11 mouse cellular contexts compared by ENCODE assay signal in genomic region chr3:145817276-145817675, GRCm38 (mm10). TPM values are rescaled to one million over a fixed set of nuclear protein-coding genes. Genes with fewer than 3 reads are reported as not detected.
DNase-seq lines count a peak whose midpoint lies in the region; ATAC-seq and TF ChIP-seq lines count a peak whose summit lies in the region.
"Had no signal": no experiment of that assay in that cellular context is flagged by ENCODE, and none has a peak within 500 bp of the region (broad histone marks: within the 10 kb centered on the region; RNA-seq: fewer than 3 reads in every experiment).

No protein-coding gene starts in this region.

- H3K36me3 ChIP-seq in heart, embryonic 13.5 days = no peaks in the 10 kb centered on the region
- no peaks in the 10 kb centered on the region for H3K36me3 ChIP-seq in forebrain, embryonic 15.5 days

- H3K27me3 ChIP-seq in heart, embryonic 13.5 days (replicated peaks) = no peaks in the 10 kb centered on the region
- H3K27me3 ChIP-seq in Patski = no peaks in the 10 kb centered on the region
- H3K27me3 ChIP-seq in forebrain, embryonic 15.5 days = no peaks in the 10 kb centered on the region

- peak overlapping the region; percentile 66 for H3K27ac ChIP-seq in heart, embryonic 13.5 days (replicated peaks)
- H3K27ac ChIP-seq in forebrain, embryonic 15.5 days (replicated peaks) = no peak overlapping the region
- H3K27ac ChIP-seq: midbrain, embryonic 12.5 days had no signal

- H3K9me3 ChIP-seq in heart, embryonic 13.5 days = no peaks in the 10 kb centered on the region
- H3K9me3 ChIP-seq in forebrain, embryonic 15.5 days = no peaks in the 10 kb centered on the region
- H3K9me3 ChIP-seq: midbrain, embryonic 12.5 days had no signal

- peaks cover 47% of the 10 kb centered on the region for H3K4me1 ChIP-seq in heart, embryonic 13.5 days
- H3K4me1 ChIP-seq in forebrain, embryonic 15.5 days = 0 out of 2 replicates have a peak, but pooled peaks cover 8% of the 10 kb centered on the region

- in situ Hi-C loops in Patski (cut with MboI; ENCODE audit: low pct_unique_long_range_greater_than_20kb) = no loop called here

- no peak for TF ChIP-seq CTCF in Patski (IDR thresholded peaks at IDR 0.05)

- H3K9ac ChIP-seq in heart, embryonic 13.5 days = no peak overlapping the region
- H3K9ac ChIP-seq in forebrain, embryonic 15.5 days (replicated peaks) = no peak overlapping the region
- H3K9ac ChIP-seq: midbrain, embryonic 12.5 days had no signal

- POLR2A ChIA-PET in Patski (lab: Charles Lee) = interaction anchor here (1.2 kb wide), 1 partner anchor 10 kb away, joined by 4 read pairs; no protein-coding TSS in a partner anchor

- CTCF ChIA-PET in Patski (lab: Charles Lee) = interaction anchor here (1.0 to 1.8 kb wide), 5 partner anchors 10 to 52 kb away, joined by 3 to 7 read pairs (median 3); no protein-coding TSS in a partner anchor

- WGBS in heart, embryonic 13.5 days = 52% methylated on average over 6 of the region's 6 CpGs
- 34% methylated on average over 6 of the region's 6 CpGs for WGBS in forebrain, embryonic 15.5 days

- H3K4me2 ChIP-seq in heart, embryonic 13.5 days = peak overlapping the region; percentile 28; the same call in 1 of the 2 replicates
- H3K4me2 ChIP-seq in forebrain, embryonic 15.5 days (replicated peaks) = no peak overlapping the region
- H3K4me2 ChIP-seq: midbrain, embryonic 12.5 days had no signal

- DNase-seq in heart, postnatal 4 days = no peak
- no peak for DNase-seq in Patski (ENCODE audit: low read depth, low spot score)
- DNase-seq in kidney, postnatal 36 days = peak; percentile 25 to 29
- no peak for DNase-seq in adrenal gland, adult 8-10 months
- no peak for DNase-seq in left cerebral cortex, adult 8-10 months (ENCODE audit: low spot score in 2 of 2)
- DNase-seq in adrenal gland, postnatal 10 days = no peak
- DNase-seq: spleen, adult 18-20 months had no signal

- no peak overlapping the region for H3K4me3 ChIP-seq in heart, embryonic 13.5 days
- no peak overlapping the region for H3K4me3 ChIP-seq in forebrain, embryonic 15.5 days
- H3K4me3 ChIP-seq: erythroblast, embryonic 14.5 days; midbrain, embryonic 12.5 days had no signal

- ATAC-seq in heart, embryonic 13.5 days (ENCODE audit: extremely low read depth, insufficient number of reproducible peaks, low FRiP score, low TSS enrichment) = no peak
- peak; percentile 35 for ATAC-seq in Patski
- ATAC-seq in forebrain, embryonic 15.5 days (replicated peaks) = peak; percentile 46; the same call in 1 of the 2 replicates

RNA-seq across cellular contexts. Expression of gene Ddah1, which starts 58.8 kb away (rescaled TPM):
- polyA plus RNA-seq in heart, embryonic 13.5 days (2015; fragmentation: Nextera tagmentation; extraction: Ambion mirVana) = 26.0 and 27.9 TPM in 2 replicates
- 10 to 100 TPM; 15.5 to 15.9 TPM for total RNA-seq in heart, postnatal 4 days (2021)
- 138 TPM for polyA plus RNA-seq in Patski (2021)
- polyA plus RNA-seq in forebrain, embryonic 15.5 days (2015; fragmentation: Nextera tagmentation; extraction: Ambion mirVana) = 162 and 170 TPM in 2 replicates
- total RNA-seq in adrenal gland, adult 8-10 months (2022) = 1 to 10 TPM; 3.1 to 4.1 (median 3.3) TPM
- total RNA-seq in left cerebral cortex, adult 8-10 months (2022) = 10 to 100 TPM; 64.6 to 66.9 (median 65.7) TPM
- total RNA-seq in adrenal gland, postnatal 10 days (2021) = 10 to 100 TPM; 11.0 to 13.7 TPM

Comparison
In these comparisons a context has a peak if more than half of its experiments do, and no peak if none do; other contexts are left out.
1. DNase-seq: peak in kidney, postnatal 36 days (2 of 2); none in heart, postnatal 4 days (single experiment), Patski (single experiment), adrenal gland, adult 8-10 months (single experiment), left cerebral cortex, adult 8-10 months (0 of 2) and adrenal gland, postnatal 10 days (single experiment).